Mouse (Mus musculus) right cerebral cortex, postnatal 36 days (tissue): ENCODE data around the gene Triap1.
"Not testable (repeated sequence)": the region's sequence is repeated elsewhere in the genome, so short reads cannot be mapped to it uniquely, and the experiment has no call there.

Experiments used
- DNase-seq, 2 experiments: peaks; one replicate each; pipeline ENCODE4 v3.0.0; 2022; ENCODE audit warnings: low spot score in 2 of 2, mixed read lengths in 1 of 2

The Triap1 gene

DNA sequence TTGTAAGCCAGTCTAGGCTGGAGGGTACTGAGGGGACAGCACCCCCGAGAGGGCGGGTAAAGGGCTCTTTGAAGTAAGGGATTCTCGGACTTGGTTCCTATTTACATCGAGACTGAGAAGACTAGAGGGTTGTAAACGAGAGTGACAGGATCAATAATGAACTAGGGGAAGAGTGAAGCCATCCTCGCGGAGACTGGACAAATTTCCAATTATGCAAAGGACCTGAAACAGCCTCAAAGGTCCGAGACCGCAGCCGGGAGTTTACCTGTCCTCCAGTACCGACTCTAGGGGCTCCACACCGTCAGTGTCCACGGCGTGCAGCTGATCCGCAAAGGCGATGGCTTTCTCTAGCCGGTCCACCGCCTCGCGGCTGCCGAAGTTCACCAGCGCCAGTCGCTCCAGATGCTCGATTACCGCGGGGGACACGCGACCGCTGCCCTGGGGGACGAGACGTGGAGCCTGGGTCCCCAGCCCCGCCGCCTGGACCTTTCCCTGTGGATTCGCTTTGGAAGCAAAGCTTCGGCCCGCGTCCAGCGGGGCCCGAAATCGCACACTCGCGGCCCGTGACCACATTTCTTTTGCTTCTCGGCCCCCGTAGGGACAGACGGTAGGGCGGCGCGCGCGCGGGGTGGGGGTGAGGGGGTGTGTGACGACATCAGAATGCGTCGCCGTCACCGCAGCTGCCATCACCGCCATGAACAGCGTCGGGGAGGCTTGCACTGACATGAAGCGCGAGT lies at the start of gene Triap1, which contains the start of gene Gatc:
Gene Triap1 (plus strand): TSS at position 649 of the 737 bp plus-strand sequence.
Gene Gatc (minus strand): TSS at position 602 of the 737 bp plus-strand sequence.
- peak; percentile 73 to 81 for DNase-seq

DNA sequence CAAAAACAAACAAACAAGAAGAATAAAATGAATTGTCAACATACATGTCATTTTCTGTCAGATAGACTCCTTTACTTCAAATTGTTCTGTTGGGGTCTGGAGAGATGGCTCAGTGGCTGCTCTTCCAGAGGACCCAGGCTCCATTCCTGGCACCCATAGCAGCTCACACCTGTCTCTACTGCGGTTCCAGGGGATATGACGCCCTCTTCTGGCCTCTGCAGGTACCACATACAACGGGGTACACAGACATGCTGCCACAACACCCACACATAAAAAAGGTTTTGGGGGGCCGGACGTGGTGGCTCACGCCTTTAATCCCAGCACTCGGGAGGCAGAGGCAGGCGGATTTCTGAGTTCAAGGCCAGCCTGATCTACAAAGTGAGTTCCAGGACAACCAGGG lies 46.9 kb upstream of the Triap1 start:
- no peak for DNase-seq

DNA sequence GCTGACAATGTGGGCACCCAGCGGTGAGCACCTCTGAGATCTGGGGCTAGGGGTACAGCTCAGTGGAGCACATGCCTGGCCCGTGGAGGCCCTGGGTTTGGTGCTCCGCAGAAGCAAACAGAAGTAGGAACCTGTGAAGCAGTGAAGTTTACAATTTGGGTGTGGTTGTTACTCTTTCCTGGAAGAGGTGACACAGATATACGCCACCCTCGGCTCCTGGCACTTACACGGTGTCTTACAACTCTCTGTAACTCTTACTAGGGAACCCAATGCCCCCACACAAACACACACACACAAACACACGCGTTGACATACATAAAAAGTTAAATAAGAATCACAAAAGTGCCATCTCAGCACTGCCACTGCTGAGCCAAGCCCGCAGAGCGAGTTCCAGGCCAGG lies 44.7 kb upstream of the Triap1 start:
- DNase-seq: no peak

DNA sequence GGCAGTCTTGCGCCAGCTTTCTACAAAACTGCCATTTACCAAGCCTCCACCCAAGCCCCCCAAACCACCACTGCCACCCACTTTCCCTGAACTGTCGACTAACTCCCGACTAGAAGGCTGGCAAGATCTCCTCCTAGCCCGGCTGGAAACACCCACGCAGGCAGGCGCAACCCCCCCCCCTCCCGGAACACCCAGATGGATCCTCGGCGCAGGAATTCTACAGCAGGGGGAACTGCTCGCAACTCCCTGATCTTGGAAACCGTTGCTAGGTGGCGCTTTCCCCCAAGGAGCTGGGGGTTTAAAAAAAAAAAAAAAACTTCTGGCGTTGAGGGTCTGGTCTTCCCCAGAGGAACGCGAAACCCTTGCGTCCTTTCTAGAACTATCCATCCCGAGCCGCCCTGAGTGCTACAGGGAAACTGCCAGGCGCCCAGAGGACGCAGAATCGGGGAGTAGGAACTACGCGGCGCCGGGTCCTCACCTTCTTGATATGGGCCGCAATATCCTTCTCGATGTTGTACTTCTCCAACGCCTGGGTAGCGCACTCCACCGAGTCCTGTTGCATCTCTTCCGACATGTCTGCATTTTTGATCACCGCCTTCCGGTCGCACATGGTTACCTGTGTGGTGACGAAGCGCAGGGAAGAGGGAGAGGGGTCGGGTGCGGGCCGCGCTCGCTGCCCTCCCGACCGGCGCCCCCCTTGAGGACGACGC lies 40.8 kb upstream of the Triap1 start:
- peak; percentile 40 to 54 for DNase-seq

DNA sequence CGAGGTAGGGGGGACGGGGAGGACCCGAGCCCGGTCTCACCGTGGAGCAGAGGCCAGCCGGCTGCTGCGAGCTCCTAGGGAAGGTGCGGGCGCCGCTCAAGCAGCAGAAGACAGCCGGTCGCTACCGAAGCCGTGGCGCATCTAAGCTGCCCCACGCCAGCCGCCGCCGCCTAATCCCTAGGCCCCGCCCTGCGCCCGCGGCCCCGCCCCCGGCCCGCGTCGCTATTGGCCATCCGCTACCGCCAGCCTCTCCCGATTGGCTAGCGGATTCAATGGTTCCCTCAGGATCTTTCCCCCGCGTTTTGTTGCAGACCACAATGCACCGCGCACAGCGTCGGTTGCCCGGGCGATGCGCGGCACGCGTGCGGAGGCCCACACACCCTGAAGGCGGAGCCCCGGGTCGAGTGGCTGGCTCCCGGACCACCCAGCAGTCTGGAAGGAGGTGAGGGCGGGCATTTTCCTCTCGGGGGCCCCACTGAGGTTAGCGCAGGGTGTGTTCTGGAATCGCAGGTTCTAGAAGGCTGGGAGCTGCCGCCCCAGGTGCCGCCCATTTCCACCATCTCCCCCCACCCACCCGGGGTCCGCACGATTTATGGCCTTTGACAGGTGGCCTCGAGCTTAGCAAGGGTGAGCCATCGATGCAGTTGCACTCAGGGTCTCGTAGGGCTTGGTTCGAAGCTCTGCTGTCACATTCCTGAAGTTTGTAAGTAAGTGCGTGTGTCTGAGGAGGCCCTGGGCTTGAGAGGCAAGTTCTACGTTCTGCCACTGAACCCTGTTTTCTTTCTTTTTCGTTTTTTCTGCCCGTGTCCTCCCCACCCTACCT lies 40.0 kb upstream of the Triap1 start, which contains the start of gene Dynll1:
Gene Dynll1 (minus strand): TSS at position 208 of the 823 bp plus-strand sequence.
- DNase-seq: peak; percentile 97 to 98

DNA sequence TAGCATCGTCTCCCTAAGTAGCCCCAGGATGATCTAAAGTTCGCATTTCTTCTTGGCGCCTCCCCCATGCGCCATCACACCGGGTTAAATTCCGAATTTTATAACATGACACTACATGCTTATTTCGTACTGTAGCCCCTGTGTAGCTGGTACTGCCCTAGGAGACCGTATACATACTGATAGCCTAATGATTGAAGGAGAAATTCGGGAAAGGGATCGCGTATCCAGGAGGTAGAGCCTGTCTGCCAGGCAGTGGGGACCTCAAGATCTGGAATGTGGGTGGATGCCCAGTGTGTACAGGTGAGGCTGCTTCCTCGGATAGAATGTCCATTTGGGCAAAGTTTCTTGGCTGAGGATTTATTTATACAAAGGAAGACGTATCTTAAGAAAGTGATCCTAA lies 39.4 kb upstream of the Triap1 start:
- DNase-seq: no peak

DNA sequence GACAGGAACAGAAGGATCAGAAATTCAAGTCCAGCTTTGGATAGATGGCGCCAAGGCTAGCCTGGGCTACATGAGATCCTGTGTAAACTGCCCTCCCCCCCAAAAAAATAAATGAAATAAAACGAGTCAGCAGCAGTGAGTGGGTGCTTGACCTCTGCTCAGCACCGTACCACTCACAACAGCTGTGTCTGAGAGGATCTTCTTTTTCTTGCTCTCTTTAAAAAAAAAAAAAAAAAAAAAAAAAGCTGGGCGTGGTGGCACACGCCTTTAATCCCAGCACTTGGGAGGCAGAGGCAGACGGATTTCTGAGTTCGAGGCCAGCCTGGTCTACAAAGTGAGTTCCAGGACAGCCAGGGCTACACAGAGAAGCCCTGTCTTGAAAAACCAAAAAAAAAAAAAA lies 38.8 kb upstream of the Triap1 start:
- not testable (repeated sequence) for DNase-seq

DNA sequence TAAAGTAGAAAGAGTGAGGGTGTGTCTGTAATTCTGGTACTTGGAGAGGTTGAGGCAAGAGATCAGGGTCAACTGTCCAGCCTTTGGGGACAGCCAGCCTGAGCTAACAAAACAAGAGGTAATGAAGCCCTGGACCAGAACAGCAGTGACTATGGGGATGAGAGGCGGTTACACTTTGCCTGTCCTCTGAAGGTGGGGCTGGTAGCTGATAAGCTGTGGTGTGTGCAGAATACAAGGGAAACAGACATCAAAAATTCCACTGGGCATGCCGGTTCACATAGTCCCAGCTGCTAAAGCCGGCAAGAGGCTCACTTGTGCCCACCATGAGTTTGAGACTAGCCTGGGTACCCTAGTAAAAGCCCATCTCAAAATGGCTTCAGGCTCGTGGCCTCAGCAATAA lies 28.7 kb upstream of the Triap1 start:
- DNase-seq: no peak

DNA sequence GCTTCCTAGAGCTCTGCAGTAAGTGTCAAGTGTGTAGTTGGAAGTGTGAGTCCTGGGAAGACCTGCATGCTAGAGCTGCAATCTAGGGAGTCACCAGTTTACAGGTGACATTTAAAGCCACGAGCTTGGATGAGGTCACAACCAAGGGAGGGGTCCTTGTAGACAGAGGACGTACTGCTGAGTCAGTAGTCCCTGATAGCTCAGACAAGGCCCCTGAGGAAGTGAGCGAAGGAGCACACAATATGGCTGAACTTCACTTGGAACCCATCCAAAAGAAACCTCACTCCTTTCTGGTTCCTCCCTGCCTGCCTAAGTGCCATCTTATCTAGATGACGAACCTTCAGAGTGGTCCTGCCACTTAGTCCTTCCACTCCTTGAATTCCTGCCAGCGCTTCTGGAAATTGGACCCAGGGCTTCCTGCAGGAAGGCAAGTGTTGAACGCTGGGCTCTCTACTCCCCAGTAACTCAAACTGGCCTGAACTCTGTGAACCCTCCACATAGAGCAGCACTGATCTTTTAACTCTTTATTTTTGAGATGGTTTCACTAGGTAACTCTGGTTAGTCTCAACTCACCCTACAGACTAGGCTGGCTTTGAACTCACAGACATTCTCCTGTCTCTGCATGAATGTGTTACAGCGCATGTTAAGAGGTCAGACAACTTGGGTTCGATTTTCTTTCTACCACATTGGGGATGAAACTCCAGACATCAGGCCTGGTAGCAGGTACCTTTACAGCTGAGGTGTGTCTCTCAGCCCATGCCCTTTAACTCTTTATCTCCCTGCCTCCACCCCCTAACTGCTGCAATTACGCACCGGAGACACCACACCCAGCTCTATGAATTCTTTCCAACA lies 28.0 kb upstream of the Triap1 start:
- no peak for DNase-seq

DNA sequence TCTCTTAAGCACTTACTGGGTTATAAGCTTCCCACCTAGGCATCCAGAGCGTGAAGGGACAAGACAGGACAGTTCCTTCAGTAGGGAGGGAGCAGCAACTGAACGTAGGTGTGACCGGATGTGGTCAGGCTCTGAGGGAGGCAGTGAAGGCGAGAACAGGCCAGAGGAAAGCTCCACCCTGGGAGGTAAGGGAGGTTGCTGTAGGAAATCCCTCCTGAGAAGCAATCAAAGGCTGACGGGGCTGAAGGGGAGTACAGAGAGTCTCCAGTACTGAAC lies 27.4 kb upstream of the Triap1 start:
- DNase-seq: no peak

DNA sequence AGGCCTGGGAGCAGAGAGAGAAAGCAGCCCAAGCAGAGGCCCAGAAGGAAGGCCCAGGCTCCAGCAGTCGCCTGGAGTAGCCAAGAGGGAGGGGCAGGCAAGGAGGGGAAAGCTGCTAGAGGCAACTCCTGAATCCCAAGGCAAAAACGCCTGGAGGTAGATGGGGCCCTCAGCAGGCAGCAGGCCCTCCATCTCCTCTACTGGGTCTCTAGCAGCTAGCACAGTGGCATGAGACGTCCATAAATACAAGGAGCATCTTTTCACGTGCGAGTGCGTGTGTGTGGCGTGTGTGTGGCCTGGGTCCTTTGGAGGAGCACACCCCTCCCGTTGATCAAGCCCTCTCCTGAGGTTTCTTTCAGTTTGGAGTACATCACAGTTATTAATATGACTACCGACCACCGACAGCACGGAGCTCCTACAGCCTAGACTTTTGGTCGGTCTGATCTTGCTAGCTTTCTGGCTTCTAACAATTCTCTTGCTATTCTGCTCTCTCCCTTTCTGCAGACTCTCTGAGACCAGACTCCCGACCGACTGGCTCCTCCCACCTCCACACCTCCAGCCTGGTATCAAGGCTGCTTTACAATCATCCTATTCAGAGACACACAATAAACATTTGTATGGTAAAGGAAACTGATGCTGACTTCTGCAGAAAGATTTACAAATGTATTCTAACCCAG lies 23.9 kb upstream of the Triap1 start:
- no peak for DNase-seq

DNA sequence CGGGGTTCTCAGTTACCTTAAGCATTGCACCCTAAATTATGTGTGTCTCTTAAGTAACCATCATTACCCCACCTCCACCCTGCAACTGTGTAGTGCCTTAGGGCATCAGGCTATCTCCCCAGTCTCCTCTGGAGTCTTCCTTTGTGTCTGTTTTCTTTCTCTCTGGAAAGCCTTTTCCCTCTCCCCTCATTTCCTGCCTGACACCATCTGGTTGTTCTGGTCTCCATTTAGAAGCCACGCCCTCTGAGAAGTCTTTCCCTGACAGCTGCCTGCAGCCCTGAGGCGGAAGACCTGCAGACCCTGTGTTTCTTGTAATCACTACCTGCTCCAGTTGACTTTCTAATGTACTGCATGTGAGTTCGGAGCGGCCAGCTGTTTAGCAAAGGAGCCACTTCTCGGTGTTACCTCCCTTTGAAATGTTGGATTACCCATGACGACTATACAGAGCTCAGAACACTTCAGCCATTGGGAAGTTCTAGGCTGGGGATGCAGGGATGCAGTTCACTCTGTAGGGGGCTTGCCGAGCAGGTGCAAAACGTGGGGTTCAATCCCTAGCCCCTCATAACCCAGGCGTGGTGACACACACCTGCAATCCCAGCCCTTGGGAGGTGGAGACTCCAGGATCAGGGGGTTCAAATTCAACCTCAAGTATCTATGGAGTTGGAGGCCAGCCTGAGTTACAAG lies 23.2 kb upstream of the Triap1 start:
- no peak for DNase-seq

DNA sequence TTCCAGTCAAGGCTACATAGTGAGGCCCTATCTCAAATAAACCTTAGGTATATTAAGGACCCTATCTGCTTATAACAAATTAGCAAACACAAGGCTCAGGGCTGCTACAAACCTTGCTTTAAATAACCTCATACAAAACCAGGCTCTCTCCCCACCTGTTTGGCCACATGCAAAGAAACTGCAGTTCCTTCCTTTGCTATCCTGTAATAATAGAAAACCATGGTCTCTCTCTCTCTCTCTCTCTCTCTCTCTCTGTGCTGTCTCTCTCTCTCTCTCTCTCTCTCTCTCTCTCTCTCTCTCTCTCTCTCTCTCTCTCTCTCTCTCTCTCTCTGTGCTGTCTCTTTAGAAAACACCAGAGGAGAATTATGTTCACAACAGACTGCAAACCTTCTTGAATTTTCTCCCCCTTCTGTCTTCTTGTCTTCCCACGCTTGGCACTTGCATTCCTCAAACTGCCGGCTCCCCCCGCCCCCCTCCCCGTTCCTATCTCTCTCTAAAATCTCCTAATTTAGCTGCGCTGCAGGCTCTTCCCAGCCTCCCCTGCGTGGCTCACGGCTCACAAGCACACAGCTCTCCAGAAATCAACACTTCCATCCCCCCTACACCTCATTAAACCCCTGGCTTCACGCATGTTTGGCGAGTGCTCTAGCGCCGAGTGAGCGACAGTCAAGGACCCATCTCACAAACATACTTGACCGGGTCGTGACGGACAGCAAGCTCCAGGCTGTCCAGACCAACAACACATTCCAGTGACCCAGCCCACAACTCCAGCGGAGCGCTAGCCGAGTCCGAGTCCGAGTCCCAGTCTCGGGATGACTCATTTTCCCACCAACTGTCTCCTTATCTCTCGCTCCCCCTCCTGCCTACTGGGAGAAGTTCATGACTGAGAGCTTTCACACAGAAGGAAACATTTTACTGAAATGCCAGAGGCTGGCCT lies 21.8 kb upstream of the Triap1 start:
- peak; percentile 82 to 85 for DNase-seq

DNA sequence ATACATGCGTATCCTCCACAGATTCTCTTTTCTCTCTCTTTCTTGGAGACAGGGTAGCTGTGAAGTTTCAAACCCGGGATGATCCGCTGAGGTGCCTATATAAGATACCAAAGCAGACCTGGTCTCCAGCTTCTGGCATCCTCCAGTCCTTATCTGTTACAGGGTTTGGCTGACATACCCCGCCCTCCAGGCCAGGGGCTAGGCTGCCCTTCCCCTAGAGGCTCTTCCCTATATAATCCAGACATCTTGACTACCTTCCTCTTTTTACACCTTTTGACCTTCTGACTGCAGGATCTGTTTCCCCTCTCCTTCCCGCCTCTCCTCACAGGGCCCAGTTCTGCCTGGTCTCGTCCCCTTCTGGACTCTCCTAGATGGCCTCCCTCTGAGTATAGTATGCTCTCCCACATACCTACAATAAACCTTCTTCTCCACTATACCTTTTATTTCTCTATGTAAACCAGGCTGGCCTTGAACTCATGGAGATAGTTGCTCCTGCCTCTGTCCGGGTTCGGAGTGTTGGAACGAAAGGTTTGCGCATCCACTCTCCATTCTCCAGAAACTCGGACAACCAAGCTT lies 14.7 kb upstream of the Triap1 start:
- DNase-seq: no peak

DNA sequence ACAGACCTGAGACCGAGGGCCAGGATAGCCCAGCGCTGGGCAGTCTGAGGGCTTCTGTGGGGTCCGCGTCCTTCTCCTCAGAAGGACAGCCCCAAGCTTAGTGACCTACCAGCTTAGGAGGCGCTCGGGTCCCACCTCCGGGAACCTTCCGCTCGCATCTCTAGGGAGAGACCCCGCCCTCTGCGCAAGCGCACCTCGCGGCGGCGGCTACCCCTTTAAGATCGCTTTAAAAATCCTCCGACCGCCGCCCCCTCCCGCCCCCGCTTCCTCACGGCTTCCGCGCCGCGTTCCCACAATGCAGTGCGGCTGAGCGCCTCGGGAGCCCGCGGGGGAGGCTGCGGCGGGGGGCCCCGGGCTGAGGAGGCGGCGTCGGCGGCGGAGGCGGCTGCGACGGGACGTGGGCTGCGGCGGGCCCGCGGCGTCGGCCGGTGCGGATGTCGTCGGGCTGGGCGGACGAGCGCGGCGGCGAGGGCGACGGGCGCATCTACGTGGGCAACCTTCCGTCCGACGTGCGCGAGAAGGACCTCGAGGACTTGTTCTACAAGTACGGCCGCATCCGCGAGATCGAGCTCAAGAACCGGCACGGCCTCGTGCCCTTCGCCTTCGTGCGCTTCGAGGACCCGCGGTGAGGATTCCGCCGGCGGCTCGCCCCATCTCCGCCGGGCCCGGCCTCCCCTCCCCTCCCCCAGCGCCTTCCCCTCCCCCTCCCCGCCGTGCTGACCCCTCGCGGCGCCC lies 14.0 kb upstream of the Triap1 start, which contains the start of gene Srsf9:
Gene Srsf9 (plus strand): TSS at position 303 of the 735 bp plus-strand sequence.
- DNase-seq: peak; percentile 91

DNA sequence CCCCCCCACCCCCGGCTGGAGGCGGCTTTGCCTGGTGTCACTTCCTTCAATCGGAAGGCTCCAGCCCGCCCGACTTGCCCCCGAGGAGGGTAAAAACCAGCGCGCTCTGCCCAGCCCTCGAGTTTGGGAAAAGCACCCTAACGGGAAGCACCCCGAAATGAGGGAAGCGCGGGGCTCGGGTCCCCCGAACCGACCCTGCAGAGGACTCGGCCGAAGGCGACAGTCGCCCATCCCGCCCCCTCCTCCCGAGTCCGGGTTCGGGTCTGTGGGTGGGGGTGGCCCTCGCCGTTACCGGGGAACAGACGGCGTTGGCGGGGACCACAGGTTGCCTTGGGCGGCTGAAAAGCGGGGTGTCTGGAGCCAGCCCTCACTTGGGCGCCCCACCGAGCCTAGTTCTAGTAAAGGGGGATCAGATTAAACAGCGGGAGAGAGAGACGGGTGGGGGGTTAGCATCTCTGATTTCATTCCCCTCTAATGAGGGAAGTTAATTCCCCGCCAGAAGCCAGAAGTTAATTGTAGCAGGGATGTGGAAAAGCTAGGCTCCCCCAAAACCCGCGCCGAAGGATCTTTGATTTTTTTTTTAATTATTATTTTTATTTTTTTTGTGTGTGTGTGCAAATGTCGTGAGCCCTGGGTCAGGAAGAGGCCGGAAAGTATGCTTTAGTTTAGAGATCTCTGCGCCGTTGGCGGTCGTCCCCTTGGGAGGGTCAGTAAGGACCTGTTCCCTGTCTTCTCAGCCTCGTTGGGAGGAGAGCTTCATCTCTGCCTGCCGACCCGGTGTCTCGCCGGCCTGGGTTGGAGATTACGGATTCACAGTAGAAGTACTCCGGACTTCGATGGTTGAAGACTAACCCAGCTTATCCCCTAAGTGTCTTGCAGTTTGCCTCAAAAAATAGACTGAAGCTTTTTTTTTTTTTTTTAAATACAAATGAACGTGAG lies 13.1 kb upstream of the Triap1 start:
- no peak for DNase-seq

DNA sequence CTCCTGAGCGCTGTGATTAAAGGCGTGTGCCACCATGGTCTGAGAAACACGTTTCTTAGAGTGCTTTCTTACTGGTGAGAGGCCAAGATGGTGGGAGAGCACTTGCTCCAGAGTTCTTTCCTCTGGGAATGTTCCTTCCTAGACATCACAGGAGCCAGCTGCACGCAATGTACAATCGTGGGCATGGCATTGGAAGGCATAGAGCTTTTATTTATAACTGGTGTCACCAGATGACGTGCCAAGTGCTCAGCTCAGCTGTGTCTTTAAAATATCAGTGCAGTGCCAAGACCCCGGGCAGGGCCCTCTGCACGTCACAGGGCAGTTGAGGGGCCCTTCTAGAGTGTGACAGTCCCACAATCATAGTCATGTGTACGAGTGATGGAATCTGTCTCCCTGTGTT lies 10.1 kb upstream of the Triap1 start:
- DNase-seq: no peak
